Mouse (Mus musculus) midbrain, embryonic 14.5 days (tissue): ENCODE results near the gene Gtf2f1. TPM values are rescaled to one million over a fixed set of nuclear protein-coding genes. Genes with fewer than 3 reads are reported as not detected.

ENCODE experiments used
- ATAC-seq: fragments of 200-750 bp; cut with Nextera tagmentation; 2 replicates; pipeline ENCODE4 v1.8.0; 2017; ENCODE audit warnings: moderate number of reproducible peaks, moderate library complexity; ENCODE audit not compliant: low FRiP score, low TSS enrichment
- DNase-seq: peaks from one replicate; pipeline ENCODE4 v3.0.0-alpha.2; 2015
- H3K27ac ChIP-seq: fragments of 300-500 bp; sonication (generic); replicated peaks from 2 replicates; pipeline ENCODE4 v1.5.1; 2014; ENCODE audit warnings: mild to moderate bottlenecking, low read depth, low read length, moderate library complexity
- H3K27me3 ChIP-seq: fragments of 300-500 bp; sonication (generic); 2 replicates; pipeline ENCODE4 v1.6.1; 2014; ENCODE audit warnings: low read length, control low read depth, mixed read lengths; ENCODE audit not compliant: control insufficient read depth, insufficient read depth
- H3K36me3 ChIP-seq: fragments of 300-500 bp; sonication (generic); 2 replicates; pipeline ENCODE4 v1.6.1; 2014; ENCODE audit warnings: low read length, control low read depth; ENCODE audit not compliant: control insufficient read depth, insufficient read depth
- H3K4me1 ChIP-seq: fragments of 300-500 bp; sonication (generic); 2 replicates; pipeline ENCODE4 v1.6.1; 2014; ENCODE audit warnings: mild to moderate bottlenecking, antibody characterized with exemption, low read length, control low read depth; ENCODE audit not compliant: control insufficient read depth, insufficient read depth
- H3K4me2 ChIP-seq: fragments of 300-500 bp; sonication (generic); 2 replicates; pipeline ENCODE4 v1.6.1; 2014; ENCODE audit warnings: mild to moderate bottlenecking, low read length, moderate library complexity
- H3K4me3 ChIP-seq: fragments of 300-500 bp; sonication (generic); replicated peaks from 2 replicates; pipeline ENCODE4 v1.5.1; 2014; ENCODE audit warnings: low read depth, low read length
- H3K9ac ChIP-seq: fragments of 300-500 bp; sonication (generic); replicated peaks from 2 replicates; pipeline ENCODE4 v1.6.1; 2014; ENCODE audit warnings: mild to moderate bottlenecking, low read length, moderate library complexity
- H3K9me3 ChIP-seq: fragments of 300-500 bp; sonication (generic); 2 replicates; pipeline ENCODE4 v1.6.1; 2016; ENCODE audit warnings: low read length, control low read depth, mixed read lengths; ENCODE audit not compliant: control insufficient read depth
- whole genome bisulfite sequencing: fragments of 180-500 bp; shearing (Covaris S2); extraction: QIAGEN DNeasy Blood & Tissue Kit; methylation state at CpG from one replicate; pipeline ENCODE4 v1.1.7; 2014; 5-methylcytosine and 5-hydroxymethylcytosine counted together
- polyA plus RNA-seq: library from polyadenylated mRNA; unstranded; fragments of >200 nt; fragmentation: Nextera tagmentation; extraction: Ambion mirVana; gene quantifications from 2 replicates; pipeline ENCODE4 v1.2.1, GENCODE M21; 2014

Gene Gtf2f1
- polyA plus RNA-seq, 1 experiment from 2014 or later, result 63.7 TPM

- ATAC-seq (no peak), DNase-seq (no peak)
- Histone ChIP-seq H3K27ac (no peak within 1 kb of the TSS), H3K9me3 (no peaks in the 10 kb centered on the region), H3K36me3 (peaks cover 18% of the 10 kb centered on the region), H3K4me3 (no peak within 1 kb of the TSS), H3K9ac (no peak within 1 kb of the TSS), H3K27me3 (peaks cover 9% of the 10 kb centered on the region; the same call in 1 of the 2 replicates), H3K4me1 (no peaks in the 10 kb centered on the region), H3K4me2 (no peak within 1 kb of the TSS)
- 80% methylated on average over 8 of the region's 8 CpGs for WGBS
Measured at GRCm38 (mm10) chr17:57041554-57041953, 30.5 kb upstream of the Gtf2f1 start, which contains the start of gene Slc25a41. Slc25a41 (minus strand) TSS chr17:57041654.

DNA sequence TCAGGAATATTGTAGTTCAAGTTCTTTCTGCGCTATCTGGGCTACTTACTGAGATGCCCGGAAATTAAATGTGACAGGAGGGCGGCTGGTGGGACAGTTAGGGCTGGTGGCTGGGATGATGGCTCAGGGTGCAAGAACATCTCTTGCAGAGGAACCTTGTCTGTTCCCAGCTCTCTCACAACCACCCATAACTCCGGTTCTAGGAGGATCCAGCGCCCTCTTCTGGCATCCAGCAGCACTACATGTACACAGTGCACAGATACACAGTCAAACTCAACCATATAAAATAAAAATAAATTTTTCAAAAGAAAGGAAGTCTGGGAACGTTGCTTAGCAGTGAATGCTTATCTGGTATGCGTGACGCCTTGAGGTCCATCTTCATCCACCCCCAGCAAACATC, 27.9 kb upstream of the Gtf2f1 start:
- ATAC-seq (no peak), DNase-seq (no peak)
- Histone ChIP-seq H3K4me1 (no peaks in the 10 kb centered on the region), H3K9ac (no peak overlapping the region), H3K27ac (no peak overlapping the region), H3K36me3 (no peaks in the 10 kb centered on the region), H3K9me3 (no peaks in the 10 kb centered on the region), H3K27me3 (peaks cover 9% of the 10 kb centered on the region; the same call in 1 of the 2 replicates), H3K4me2 (no peak overlapping the region), H3K4me3 (no peak overlapping the region)
- 46% methylated on average over 8 of the region's 8 CpGs for WGBS

DNA sequence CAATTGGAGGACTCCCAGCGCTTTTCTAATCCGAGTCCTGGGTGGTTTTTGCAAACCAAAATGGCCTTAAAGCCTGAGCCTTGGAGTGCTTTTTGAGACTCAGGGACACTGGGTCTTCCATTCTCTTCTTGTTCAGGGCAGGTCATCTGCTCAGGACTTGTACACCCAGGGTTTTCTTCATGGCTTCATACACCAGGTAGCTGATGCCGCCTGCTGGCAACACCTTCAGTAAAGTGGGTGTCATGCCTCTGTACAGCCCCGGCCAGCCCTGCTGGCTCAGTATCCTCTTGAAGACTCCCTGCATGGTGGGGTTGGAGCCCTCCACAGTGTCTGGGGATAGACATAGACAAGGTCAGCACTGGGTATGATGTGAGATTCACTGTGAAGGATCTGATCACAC, 21.8 kb upstream of the Gtf2f1 start:
- H3K4me1 ChIP-seq, result peaks cover 11% of the 10 kb centered on the region
- H3K4me2 ChIP-seq, result 0 out of 2 replicates have a peak overlapping the region, but pooled peaks have one; percentile 63
- H3K27ac ChIP-seq, result peak overlapping the region; percentile 87; the same call in 1 of the 2 replicates
- 0 out of 2 replicates have a peak, but pooled peaks cover under 1% of the 10 kb centered on the region for H3K27me3 ChIP-seq
- no peak for ATAC-seq
- H3K36me3 ChIP-seq, result peaks cover 10% of the 10 kb centered on the region
- WGBS, result 86% methylated on average over 4 of the region's 4 CpGs
- no peak for DNase-seq
- no peaks in the 10 kb centered on the region for H3K9me3 ChIP-seq
- H3K4me3 ChIP-seq, result no peak overlapping the region
- no peak overlapping the region for H3K9ac ChIP-seq

- DNase-seq (peak; percentile 100), ATAC-seq (peak; percentile 97)
- H3K4me3 ChIP-seq, result peak overlapping the region; percentile 36
- peak overlapping the region; percentile 87 for H3K27ac ChIP-seq
- no peak overlapping the region; the same call in 1 of the 2 replicates for H3K9ac ChIP-seq
- peaks cover 21% of the 10 kb centered on the region for H3K36me3 ChIP-seq
- H3K4me2 ChIP-seq, result peak overlapping the region; percentile 63
- under 1% methylated on average over 38 of the region's 38 CpGs for WGBS
- H3K4me1 ChIP-seq, result peaks cover 11% of the 10 kb centered on the region
- H3K27me3 ChIP-seq, result no peaks in the 10 kb centered on the region
- no peaks in the 10 kb centered on the region for H3K9me3 ChIP-seq
Measured at GRCm38 (mm10) chr17:57031661-57032420, 20.8 kb upstream of the Gtf2f1 start.

- Histone ChIP-seq H3K27ac (peak within 1 kb of the TSS; percentile 94), H3K9me3 (no peaks in the 10 kb centered on the region), H3K27me3 (no peaks in the 10 kb centered on the region), H3K4me1 (peaks cover 11% of the 10 kb centered on the region), H3K4me2 (peak within 1 kb of the TSS; percentile 98), H3K4me3 (peak within 1 kb of the TSS; percentile 83), H3K9ac (peak within 1 kb of the TSS; percentile 98), H3K36me3 (peaks cover 28% of the 10 kb centered on the region)
- ATAC-seq (peak; percentile 0; the same call in 1 of the 2 replicates), DNase-seq (peak; percentile 77)
- WGBS, result under 1% methylated on average over 97 of the region's 99 CpGs
Measured at GRCm38 (mm10) chr17:57030931-57031660, 20.0 kb upstream of the Gtf2f1 start, which contains the start of gene Khsrp. Khsrp (minus strand) TSS chr17:57031522.

GRCm38 (mm10) chr17:57029691-57030090, 18.6 kb upstream of the Gtf2f1 start:
- WGBS, result 60% methylated on average over 8 of the region's 8 CpGs
- DNase-seq (no peak), ATAC-seq (no peak)
- Histone ChIP-seq H3K9ac (peak overlapping the region; percentile 98), H3K27me3 (no peaks in the 10 kb centered on the region), H3K27ac (no peak overlapping the region), H3K36me3 (peaks cover 42% of the 10 kb centered on the region), H3K4me1 (peaks cover 11% of the 10 kb centered on the region), H3K4me2 (peak overlapping the region; percentile 98), H3K9me3 (no peaks in the 10 kb centered on the region), H3K4me3 (peak overlapping the region; percentile 83)

GRCm38 (mm10) chr17:57027471-57027870, 16.4 kb upstream of the Gtf2f1 start:
- Histone ChIP-seq H3K4me1 (peaks cover 11% of the 10 kb centered on the region), H3K9me3 (no peaks in the 10 kb centered on the region), H3K36me3 (peaks cover 64% of the 10 kb centered on the region), H3K4me3 (no peak overlapping the region), H3K27me3 (no peaks in the 10 kb centered on the region), H3K27ac (no peak overlapping the region), H3K4me2 (no peak overlapping the region), H3K9ac (no peak overlapping the region)
- 94% methylated on average over 4 of the region's 4 CpGs for WGBS
- ATAC-seq, result no peak
- DNase-seq, result no peak

DNA sequence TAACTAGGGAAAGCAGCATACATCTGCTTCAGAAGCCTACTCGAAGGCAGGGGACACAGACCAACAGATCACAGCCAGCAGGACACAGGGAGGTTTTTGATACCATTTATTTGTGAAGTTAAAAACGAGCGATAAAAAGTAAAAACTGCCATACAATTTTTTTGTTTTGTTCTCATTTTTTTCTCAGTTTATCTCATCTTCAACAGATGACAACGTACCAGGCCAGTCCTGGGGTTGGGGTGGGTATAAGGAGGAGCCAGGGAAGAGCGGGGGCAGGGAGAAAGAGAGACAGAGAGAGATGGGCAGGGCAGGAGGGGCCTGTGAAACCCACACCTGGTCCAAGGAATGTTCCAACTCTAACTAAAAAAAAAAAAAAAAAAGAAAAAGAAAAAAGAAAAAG, 9.9 kb upstream of the Gtf2f1 start:
- ATAC-seq, result no peak
- Histone ChIP-seq H3K4me1 (no peaks in the 10 kb centered on the region), H3K4me3 (no peak overlapping the region), H3K27me3 (no peaks in the 10 kb centered on the region), H3K27ac (no peak overlapping the region), H3K36me3 (peaks cover 53% of the 10 kb centered on the region), H3K9me3 (no peaks in the 10 kb centered on the region), H3K4me2 (no peak overlapping the region), H3K9ac (no peak overlapping the region)
- 92% methylated on average over 5 of the region's 5 CpGs for WGBS
- no peak for DNase-seq
